Comparison of ENCODE assay signal across 8 mouse cellular contexts in the genomic region with DNA sequence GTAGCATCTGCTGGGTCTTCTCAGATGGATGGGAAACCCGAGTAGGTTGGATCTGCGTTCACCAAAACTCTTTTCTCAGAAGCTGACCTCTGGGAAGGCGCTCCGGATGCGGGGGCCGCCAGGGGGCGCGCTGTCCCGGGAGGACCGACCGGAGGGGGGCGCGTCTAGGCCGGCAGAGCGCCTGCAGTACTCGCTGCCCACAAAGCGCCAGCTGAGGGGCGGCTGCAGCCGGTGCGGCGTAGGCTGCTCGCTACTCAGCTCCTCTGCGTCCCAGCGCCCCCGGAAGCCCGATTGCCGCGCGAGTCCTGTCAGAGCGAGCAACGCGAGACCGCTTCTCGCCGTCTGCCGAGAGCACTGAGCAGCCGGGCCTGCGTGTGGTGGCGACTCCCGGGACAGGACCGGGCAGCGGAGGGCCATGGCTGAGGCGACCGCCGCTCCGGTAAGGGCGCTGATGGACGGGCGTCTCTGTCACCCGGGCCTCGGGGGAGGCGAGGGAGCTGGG. TPM values are rescaled to one million over a fixed set of nuclear protein-coding genes. Genes with fewer than 3 reads are reported as not detected.
DNase-seq lines count a peak whose midpoint lies in the region; ATAC-seq and TF ChIP-seq lines count a peak whose summit lies in the region.

A gene (plus strand): TSS at position 180 of the 502 bp plus-strand sequence.

- DNase-seq in gastrocnemius, adult 2 months, result peak; percentile 97
- peak; percentile 96 for DNase-seq in hindbrain, postnatal 0 days (ENCODE audit: low spot score)
- DNase-seq in left cerebral cortex, adult 2 months (ENCODE audit: extremely low spot score in 1 of 2, low spot score in 2 of 2), result peak; percentile 94 to 97
- peak; percentile 90 for DNase-seq in retina, postnatal 7 days (ENCODE audit: low read depth, low spot score)
- DNase-seq in urinary bladder, adult 18-20 months (ENCODE audit: low spot score in 2 of 2), result peak; percentile 92 to 95

- TF ChIP-seq CTCF in gastrocnemius, adult 2 months (IDR thresholded peaks at IDR 0.05), result peak; percentile 100
- TF ChIP-seq CTCF in hindbrain, postnatal 0 days (IDR thresholded peaks at IDR 0.05; ENCODE audit: low read depth), result peak; percentile 83
- peak; percentile 100 for TF ChIP-seq CTCF in left cerebral cortex, adult 2 months (IDR thresholded peaks at IDR 0.05)

- H3K9me3 ChIP-seq in hindbrain, postnatal 0 days (ENCODE audit: low read length), result no peaks in the 10 kb centered on the region

- H3K4me1 ChIP-seq in hindbrain, postnatal 0 days (ENCODE audit: insufficient read depth, low read length), result peaks cover 11% of the 10 kb centered on the region

- H3K27me3 ChIP-seq in hindbrain, postnatal 0 days (ENCODE audit: insufficient read depth, low read length), result no peaks in the 10 kb centered on the region

- ATAC-seq in activated CD4-positive, CD25-positive, alpha-beta regulatory T cell, adult 4 months, result peak; percentile 94
- ATAC-seq in common myeloid progenitor, adult 5-6 weeks (replicated peaks; ENCODE audit: low read depth, poor library complexity, severe bottlenecking), result peak; percentile 93
- peak; percentile 96 for ATAC-seq in hindbrain, postnatal 0 days

- H3K79me2 ChIP-seq in macrophage (ENCODE audit: inconsistent target), result peaks cover 33% of the 10 kb centered on the region

- under 1% methylated on average over 50 of the region's 52 CpGs for WGBS in hindbrain, postnatal 0 days
- under 1% methylated on average over 43 of the region's 52 CpGs for WGBS in macrophage (ENCODE audit: missing documents)

- peak within 1 kb of the TSS; percentile 85 for H3K4me3 ChIP-seq in gastrocnemius, adult 2 months
- H3K4me3 ChIP-seq in hindbrain, postnatal 0 days (ENCODE audit: low read length), result peak within 1 kb of the TSS; percentile 92
- peak within 1 kb of the TSS; percentile 87 for H3K4me3 ChIP-seq in left cerebral cortex, adult 2 months
- H3K4me3 ChIP-seq in macrophage (ENCODE audit: inconsistent target), result peak within 1 kb of the TSS; percentile 51

- peak within 1 kb of the TSS; percentile 93 for H3K27ac ChIP-seq in gastrocnemius, adult 2 months
- peak within 1 kb of the TSS; percentile 99 for H3K27ac ChIP-seq in hindbrain, postnatal 0 days
- H3K27ac ChIP-seq in left cerebral cortex, adult 2 months, result peak within 1 kb of the TSS; percentile 90
- 0 out of 2 replicates have a peak within 1 kb of the TSS, but pooled peaks have one; percentile 8 for H3K27ac ChIP-seq in macrophage

- peak within 1 kb of the TSS; percentile 80 for H3K4me2 ChIP-seq in hindbrain, postnatal 0 days (ENCODE audit: low read depth, low read length)

- H3K9ac ChIP-seq in hindbrain, postnatal 0 days (replicated peaks; ENCODE audit: low read length), result peak within 1 kb of the TSS; percentile 98

- intact Hi-C loops in gastrocnemius, adult 2 months (cut with DNase I), result loop anchor here (5.0 kb wide), 2 partner anchors 42 to 252 kb away; a partner anchor contains a TSS
- intact Hi-C loops in left cerebral cortex, adult 2 months (cut with DNase I), result loop anchor here (2.0 to 5.0 kb wide), 3 partner anchors 23 to 252 kb away; a partner anchor contains a TSS

- 0 out of 2 replicates have a peak, but pooled peaks cover 4% of the 10 kb centered on the region for H3K36me3 ChIP-seq in hindbrain, postnatal 0 days (ENCODE audit: insufficient read depth, low read length)
- H3K36me3 ChIP-seq in macrophage (ENCODE audit: inconsistent target), result no peaks in the 10 kb centered on the region

RNA-seq across cellular contexts. Expression of the gene that starts here (rescaled TPM):
- polyA plus RNA-seq in activated CD4-positive, CD25-positive, alpha-beta regulatory T cell, adult 4 months (2017; shearing (Covaris generic)), result 10 to 100 TPM; 10.2 to 11.4 TPM
- 21.2 and 21.8 TPM in 2 replicates for total RNA-seq in common myeloid progenitor, adult 5-6 weeks (2017)
- 1 to 10 TPM; 5.7 to 6.5 TPM for total RNA-seq in gastrocnemius, adult 2 months (2021)
- total RNA-seq in hindbrain, postnatal 0 days (2014; rRNA removed), result 24.2 and 25.1 TPM in 2 replicates
- 12.6 and 13.0 TPM in 2 replicates for polyA plus RNA-seq in hindbrain, postnatal 0 days (2015; fragmentation: Nextera tagmentation; extraction: Ambion mirVana)
- 10 to 100 TPM; 22.1 to 24.0 TPM for total RNA-seq in left cerebral cortex, adult 2 months (2021)
- total RNA-seq in macrophage (2018; cell fraction: chromatin; rRNA removed), result 10 to 100 TPM in 21 of 26 experiments, 1 to 10 TPM in 5; 4.7 to 66.4 (median 22.5) TPM
- total RNA-seq in macrophage (2018; cell fraction: cytosol; rRNA removed), result 1 to 10 TPM in 24 of 26 experiments, under 1 TPM in 2; 0.91 to 8.0 (median 4.6) TPM
- total RNA-seq in macrophage (2018; cell fraction: nucleus; rRNA removed), result 10 to 100 TPM in 17 of 26 experiments, 1 to 10 TPM in 9; 2.4 to 48.1 (median 12.6) TPM
- 3.7 to 4.5 TPM (median 4.4 TPM) in 3 replicates for polyA plus RNA-seq in macrophage (2018)

Comparison
In these comparisons a context has a peak if more than half of its experiments do, and no peak if none do; other contexts are left out.
1. Peak in every context shown above with its lines: DNase-seq, ATAC-seq, H3K4me3 ChIP-seq and H3K27ac ChIP-seq.
2. H3K27ac ChIP-seq: peak in every context shown above with its lines; median percentile 99 in hindbrain, postnatal 0 days; 93 in gastrocnemius, adult 2 months; 90 in left cerebral cortex, adult 2 months; 8 in macrophage.